Mouse (Mus musculus): Measurements from ENCODE around the gene Gtf2ird2.

DNA sequence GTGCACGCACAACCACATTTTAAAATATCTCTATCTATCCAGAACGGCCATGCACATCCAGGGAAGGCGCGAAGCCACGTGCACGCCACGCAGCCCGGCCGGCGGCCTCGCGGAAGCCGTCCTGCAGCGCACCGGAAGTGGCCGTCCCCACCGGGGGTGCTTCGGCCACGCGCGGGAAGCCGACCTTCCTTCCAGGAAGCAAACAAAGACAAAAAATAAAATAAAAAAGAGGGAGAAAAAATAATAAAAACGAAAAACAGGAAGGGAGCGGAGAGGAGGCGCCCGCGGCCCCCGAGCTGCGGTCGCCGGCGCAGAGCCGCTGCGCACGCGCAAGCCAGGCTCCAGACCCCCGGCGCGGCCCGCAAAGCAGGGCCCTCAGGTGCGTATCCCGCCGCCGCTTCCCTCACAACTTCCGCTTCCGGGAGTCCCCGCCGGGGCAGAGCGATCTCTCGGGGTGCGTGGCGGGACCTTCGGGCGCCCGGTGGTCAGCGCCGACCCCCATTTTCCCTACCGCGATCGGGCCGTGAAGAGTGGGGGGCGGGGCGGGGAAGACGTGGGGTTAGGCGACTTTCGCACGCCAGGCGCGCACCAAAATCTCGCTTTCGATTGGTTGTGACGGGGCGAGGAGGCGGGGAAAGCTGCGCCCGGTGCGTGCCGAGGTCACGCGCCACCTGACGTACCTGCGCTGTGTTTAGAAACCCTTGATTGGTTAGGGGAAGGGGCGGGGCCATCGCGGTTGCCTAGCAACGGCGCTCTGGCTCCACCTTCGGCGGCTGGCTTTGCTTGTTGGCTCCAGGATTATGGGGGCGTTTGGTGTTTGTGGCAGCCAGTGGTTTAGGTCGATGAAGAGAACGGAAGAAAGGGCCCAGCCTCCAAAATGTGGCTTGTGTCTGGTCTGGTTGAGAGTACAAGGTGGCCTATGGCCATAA, at the start of gene Gtf2ird2:
- peak; percentile 77 for TF ChIP-seq POLR2A (IDR thresholded peaks at IDR 0.05; ENCODE audit: control insufficient read depth, extremely low read depth, insufficient read depth, low read length, poor library complexity)
- TF ChIP-seq CTCF (IDR thresholded peaks at IDR 0.05; ENCODE audit: borderline replicate concordance, control insufficient read depth, extremely low read depth, insufficient read depth, low read length, poor library complexity) = peak; percentile 60; the same call in 1 of the 2 replicates

Data from thymus, adult 2 months (tissue).